Comparison of ENCODE assay signal across 8 mouse cellular contexts in genomic region chrX:94367248-94367647, GRCm38 (mm10). TPM values are rescaled to one million over a fixed set of nuclear protein-coding genes. Genes with fewer than 3 reads are reported as not detected.
DNase-seq lines count a peak whose midpoint lies in the region; ATAC-seq and TF ChIP-seq lines count a peak whose summit lies in the region.

No protein-coding gene starts in this region.

- H3K27me3 ChIP-seq in heart, embryonic 13.5 days (replicated peaks) = peaks cover 84% of the 10 kb centered on the region
- peaks cover 3% of the 10 kb centered on the region for H3K27me3 ChIP-seq in ES-Bruce4 (ENCODE audit: control insufficient read depth, insufficient read depth, low read length, poor library complexity, severe bottlenecking)
- peaks cover 50% of the 10 kb centered on the region for H3K27me3 ChIP-seq in erythroblast, embryonic 14.5 days (ENCODE audit: control insufficient read depth)
- peaks cover 19% of the 10 kb centered on the region; the same call in 1 of the 2 replicates for H3K27me3 ChIP-seq in lung, postnatal 0 days (replicated peaks; ENCODE audit: insufficient read depth, low read length)

- H3K4me3 ChIP-seq in heart, embryonic 13.5 days = peak overlapping the region; percentile 69
- peak overlapping the region; percentile 90 for H3K4me3 ChIP-seq in ES-Bruce4 (ENCODE audit: low read depth, low read length)
- peak overlapping the region; percentile 80 for H3K4me3 ChIP-seq in erythroblast, embryonic 14.5 days (replicated peaks)
- H3K4me3 ChIP-seq in lung, postnatal 0 days (ENCODE audit: low read depth, low read length) = peak overlapping the region; percentile 51

- no peaks in the 10 kb centered on the region for H3K36me3 ChIP-seq in heart, embryonic 13.5 days
- no peaks in the 10 kb centered on the region for H3K36me3 ChIP-seq in ES-Bruce4 (ENCODE audit: control insufficient read depth, insufficient read depth, low read length, poor library complexity, severe bottlenecking)
- no peaks in the 10 kb centered on the region for H3K36me3 ChIP-seq in erythroblast, embryonic 14.5 days (ENCODE audit: control insufficient read depth)
- H3K36me3 ChIP-seq in lung, postnatal 0 days (ENCODE audit: insufficient read depth, low read length) = no peaks in the 10 kb centered on the region

- peak overlapping the region; percentile 84 for H3K9ac ChIP-seq in heart, embryonic 13.5 days
- peak overlapping the region; percentile 78 for H3K9ac ChIP-seq in ES-Bruce4 (ENCODE audit: low read depth, poor library complexity, severe bottlenecking)
- H3K9ac ChIP-seq in lung, postnatal 0 days (replicated peaks; ENCODE audit: low read depth) = no peak overlapping the region

- H3K4me1 ChIP-seq in heart, embryonic 13.5 days = peaks cover 3% of the 10 kb centered on the region; the same call in 1 of the 2 replicates
- H3K4me1 ChIP-seq in ES-Bruce4 (ENCODE audit: control insufficient read depth, insufficient read depth, low read length) = peaks cover 1% of the 10 kb centered on the region
- H3K4me1 ChIP-seq in erythroblast, embryonic 14.5 days (ENCODE audit: control insufficient read depth) = peaks cover 20% of the 10 kb centered on the region
- H3K4me1 ChIP-seq in lung, postnatal 0 days (ENCODE audit: insufficient read depth, low read depth, low read length) = no peaks in the 10 kb centered on the region

- DNase-seq in heart, adult 9 months (ENCODE audit: low spot score in 2 of 2) = no peak
- no peak for DNase-seq in lung, postnatal 0 days (ENCODE audit: low spot score)
- DNase-seq in ovary, postnatal 10 days (ENCODE audit: low spot score) = no peak
- no peak for DNase-seq in urinary bladder, postnatal 4 days (ENCODE audit: low spot score in 2 of 2)

- WGBS in heart, embryonic 13.5 days = 17% methylated on average over 17 of the region's 17 CpGs
- WGBS in lung, postnatal 0 days = 13% methylated on average over 14 of the region's 17 CpGs

- TF ChIP-seq POLR2A in ES-Bruce4 (IDR thresholded peaks at IDR 0.05; ENCODE audit: insufficient read depth, low read length) = no peak

- H3K9me3 ChIP-seq in heart, embryonic 13.5 days = no peaks in the 10 kb centered on the region
- no peaks in the 10 kb centered on the region for H3K9me3 ChIP-seq in ES-Bruce4 (replicated peaks; ENCODE audit: control insufficient read depth, insufficient read depth, low read length, poor library complexity, severe bottlenecking)
- H3K9me3 ChIP-seq in erythroblast, embryonic 14.5 days (ENCODE audit: control insufficient read depth, low read length) = peaks cover 10% of the 10 kb centered on the region
- no peaks in the 10 kb centered on the region for H3K9me3 ChIP-seq in lung, postnatal 0 days (ENCODE audit: low read length)

- ATAC-seq in heart, embryonic 13.5 days (ENCODE audit: extremely low read depth, insufficient number of reproducible peaks, low FRiP score, low TSS enrichment) = no peak
- peak; percentile 6 for ATAC-seq in inflammation-experienced regulatory T-cells, adult 6 months
- ATAC-seq in lung, postnatal 0 days = no peak

- H3K27ac ChIP-seq in heart, embryonic 13.5 days (replicated peaks) = peak overlapping the region; percentile 79
- no peak overlapping the region for H3K27ac ChIP-seq in ES-Bruce4 (ENCODE audit: insufficient read depth, low read length)
- H3K27ac ChIP-seq in lung, postnatal 0 days (ENCODE audit: low read length) = no peak overlapping the region

- TF ChIP-seq EP300 in ES-Bruce4 (IDR thresholded peaks at IDR 0.05; ENCODE audit: insufficient read depth, low read depth, low read length) = no peak
- TF ChIP-seq EP300 in lung, postnatal 0 days (IDR thresholded peaks at IDR 0.05) = no peak

- no peak for TF ChIP-seq CTCF in ES-Bruce4 (IDR thresholded peaks at IDR 0.05; ENCODE audit: low read depth, low read length)
- TF ChIP-seq CTCF in lung, postnatal 0 days (IDR thresholded peaks at IDR 0.05) = no peak

- peak overlapping the region; percentile 58 for H3K4me2 ChIP-seq in heart, embryonic 13.5 days
- peak overlapping the region; percentile 61 for H3K4me2 ChIP-seq in lung, postnatal 0 days (replicated peaks; ENCODE audit: low read depth, low read length)

RNA-seq across cellular contexts. Expression of gene Apoo, which starts 0.3 kb away (rescaled TPM):
- 179 and 192 TPM in 2 replicates for polyA plus RNA-seq in heart, embryonic 13.5 days (2015; fragmentation: Nextera tagmentation; extraction: Ambion mirVana)
- polyA plus RNA-seq in ES-Bruce4 (2011; ENCODE audit: insufficient read depth, insufficient read length, low read depth, missing spikeins) = 36.4 and 38.0 TPM in 2 replicates
- polyA plus RNA-seq in erythroblast, embryonic 14.5 days (2012) = 0.14 and 0.42 TPM in 2 replicates
- 10 to 100 TPM; 12.7 to 31.6 (median 16.1) TPM for polyA plus RNA-seq in inflammation-experienced regulatory T-cells, adult 6 months (2017; shearing (Covaris generic))
- 39.8 and 42.9 TPM in 2 replicates for polyA plus RNA-seq in lung, postnatal 0 days (2015; fragmentation: Nextera tagmentation; extraction: Ambion mirVana)

RNA-seq across cellular contexts. Expression of gene Fam90a1b, which starts 0.7 kb away (rescaled TPM):
- polyA plus RNA-seq in heart, embryonic 13.5 days (2015; fragmentation: Nextera tagmentation; extraction: Ambion mirVana) = 0.11 TPM in 1 of 2 replicates, not detected in the other
- polyA plus RNA-seq in ES-Bruce4 (2011; ENCODE audit: insufficient read depth, insufficient read length, low read depth, missing spikeins) = not detected in 2 replicates
- polyA plus RNA-seq in erythroblast, embryonic 14.5 days (2012) = not detected in 2 replicates
- polyA plus RNA-seq in inflammation-experienced regulatory T-cells, adult 6 months (2017; shearing (Covaris generic)) = not detected
- polyA plus RNA-seq in lung, postnatal 0 days (2015; fragmentation: Nextera tagmentation; extraction: Ambion mirVana) = not detected in 2 replicates
